Mouse (Mus musculus) right cerebral cortex, postnatal 10 days (tissue): ENCODE data around the gene Lcp2.
"Not testable (repeated sequence)": the region's sequence is repeated elsewhere in the genome, so short reads cannot be mapped to it uniquely, and the experiment has no call there.

Experiments
- DNase-seq, 2 experiments: peaks; one replicate each; pipeline ENCODE4 v3.0.0; 2021; ENCODE audit warnings: low spot score in 2 of 2

Gene Lcp2

DNA sequence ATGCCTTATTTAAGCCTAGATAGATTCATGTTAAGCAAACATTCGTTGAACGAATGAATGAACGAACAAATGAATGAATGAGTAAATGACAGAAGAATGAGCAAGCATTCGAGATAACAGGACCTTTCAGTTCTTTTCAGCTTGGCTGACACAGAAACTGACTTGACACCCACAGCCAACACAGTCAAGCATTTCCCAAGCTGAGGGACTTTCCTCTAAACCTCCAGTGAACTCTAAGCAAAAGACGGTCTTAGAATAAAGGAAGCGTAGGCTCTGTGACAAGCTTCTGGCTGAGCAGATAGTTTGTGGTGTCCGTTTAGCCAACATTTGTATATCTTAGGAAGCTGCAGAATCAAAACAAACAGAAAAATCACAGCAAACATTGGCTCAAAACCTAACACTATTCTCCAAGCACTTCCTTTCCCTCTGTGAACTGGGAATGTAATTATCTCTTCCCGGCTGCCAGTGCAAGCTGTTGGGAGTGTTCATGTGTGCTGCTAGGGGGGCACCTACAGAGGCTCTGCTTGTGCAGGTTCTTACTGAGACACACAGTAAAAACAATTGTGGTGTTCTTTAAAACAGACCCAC lies 39.5 kb downstream of the Lcp2 start:
- no peak for DNase-seq

DNA sequence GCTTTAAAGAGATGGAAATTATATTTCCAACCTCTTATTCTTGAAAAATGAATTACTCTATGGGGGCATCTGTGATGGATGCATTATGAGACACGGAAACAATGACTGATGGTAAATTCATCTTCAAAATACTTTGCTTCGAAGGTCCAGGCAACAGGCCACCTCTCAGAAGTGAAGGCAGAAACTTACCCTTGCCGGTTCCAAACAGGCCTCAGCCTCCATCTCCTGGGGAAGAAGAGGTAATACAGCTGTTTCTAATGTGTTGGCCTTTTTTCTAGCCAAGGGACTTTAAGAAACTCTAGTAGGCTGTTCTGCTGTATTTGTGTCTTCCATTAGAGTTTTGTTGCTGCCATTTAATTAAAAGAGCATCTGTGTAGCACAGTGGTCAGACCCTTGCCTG lies 40.3 kb downstream of the Lcp2 start:
- DNase-seq: no peak

DNA sequence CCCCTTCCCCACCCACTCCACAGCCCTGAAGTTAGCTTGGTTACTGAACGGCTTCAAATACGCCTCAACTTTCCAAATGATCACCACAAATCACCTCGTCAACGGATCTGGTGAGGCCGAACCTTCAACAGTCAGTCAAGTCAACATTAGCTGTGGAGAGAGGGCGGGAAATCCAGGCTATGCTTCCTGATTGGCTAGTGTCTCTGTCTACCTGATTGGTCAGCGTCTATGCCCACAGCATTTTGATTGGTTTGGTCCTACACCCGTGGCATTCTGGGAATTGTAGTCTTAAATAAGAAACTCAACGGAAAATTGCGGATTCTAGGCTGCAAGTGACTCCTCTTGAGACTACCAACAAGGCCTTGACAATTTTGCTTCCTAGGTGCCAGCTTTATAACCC lies 51.7 kb downstream of the Lcp2 start, which contains the start of gene 4930469K13Rik:
Gene 4930469K13Rik, minus strand, starts transcription at position 133 of the 400 bp plus-strand sequence.
- DNase-seq: peak; percentile 30 to 36

- no peak for DNase-seq
These were observed 55.1 kb downstream of the Lcp2 start for GRCm38 (mm10) chr11:34101827-34102226.

DNA sequence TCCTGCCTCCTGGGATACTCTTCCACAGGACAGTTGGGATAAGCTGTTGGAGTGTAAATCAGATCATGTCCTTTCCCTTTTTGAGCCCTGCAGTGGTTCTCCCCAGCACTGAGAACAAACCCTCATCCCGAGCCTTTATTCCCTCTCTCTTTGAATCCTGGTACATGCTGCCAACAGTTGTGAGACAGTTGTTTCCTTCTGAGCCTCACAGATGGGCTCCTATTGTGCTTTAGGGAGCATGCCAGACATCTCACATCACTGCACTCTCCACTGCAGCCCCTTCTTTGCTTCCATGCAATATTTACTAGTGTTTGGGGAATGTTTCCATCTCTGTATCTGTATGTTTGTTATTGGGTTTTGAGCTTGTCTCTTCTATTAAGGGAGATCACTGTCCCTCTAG lies 58.2 kb downstream of the Lcp2 start:
- no peak for DNase-seq

DNA sequence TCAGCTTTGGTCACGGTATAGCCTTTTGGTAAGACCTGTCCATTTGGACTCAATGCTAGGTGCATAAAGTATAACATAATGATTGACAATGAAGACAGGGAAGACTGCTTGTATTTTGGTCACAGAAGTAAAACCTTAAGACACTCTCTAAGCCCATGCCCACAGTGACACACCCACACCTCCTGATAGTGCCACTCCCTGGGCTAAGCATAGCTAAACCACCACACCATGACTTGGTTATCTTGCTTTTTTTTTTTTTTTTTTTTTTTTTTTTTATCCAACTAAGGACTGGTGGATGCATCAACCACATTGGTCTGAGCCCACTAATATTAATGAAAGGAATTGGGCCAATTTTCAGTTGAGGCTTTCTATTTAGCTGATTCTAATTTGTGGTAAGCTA lies 62.5 kb downstream of the Lcp2 start:
- DNase-seq: no peak

DNA sequence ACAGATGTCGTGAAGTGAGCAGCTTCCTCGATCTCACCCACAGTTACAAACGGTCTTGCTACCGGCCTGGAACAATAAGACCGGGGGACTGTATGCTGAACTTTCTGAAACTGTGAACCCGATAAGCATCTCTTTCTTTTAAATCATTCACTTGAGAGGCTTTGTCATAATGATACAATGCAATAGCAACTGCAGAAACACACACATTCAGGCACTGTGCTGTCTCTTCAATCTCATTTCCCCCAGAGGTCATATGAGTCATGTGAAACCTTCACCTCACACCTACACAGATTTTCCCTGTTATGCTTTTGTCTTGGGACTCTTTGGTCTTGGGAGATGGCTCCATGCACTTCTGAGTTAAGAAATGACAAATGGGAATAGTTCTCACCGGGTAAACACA lies 65.2 kb downstream of the Lcp2 start:
- no peak for DNase-seq

GRCm38 (mm10) chr11:34112781-34113380 lies 66.2 kb downstream of the Lcp2 start:
- DNase-seq: peak; percentile 63 to 78

DNA sequence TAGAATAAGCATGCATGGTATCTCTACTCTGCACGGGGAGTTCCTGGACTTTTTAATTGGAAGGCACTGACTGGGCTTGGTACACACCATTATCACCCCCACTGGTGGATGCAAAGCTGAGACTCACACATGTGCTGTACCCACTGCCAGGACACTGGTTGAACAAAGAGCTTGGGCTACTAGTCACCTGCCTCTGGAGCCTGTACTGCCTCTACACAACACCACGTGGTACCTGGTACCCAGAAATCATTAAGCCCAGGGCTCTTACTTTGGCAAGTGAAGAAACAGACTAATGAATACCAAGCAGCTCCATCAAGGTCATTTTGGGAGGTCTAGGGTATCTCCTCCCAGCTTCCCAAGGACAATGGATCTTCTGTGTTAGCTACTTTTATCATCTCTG lies 67.0 kb downstream of the Lcp2 start:
- no peak for DNase-seq

DNA sequence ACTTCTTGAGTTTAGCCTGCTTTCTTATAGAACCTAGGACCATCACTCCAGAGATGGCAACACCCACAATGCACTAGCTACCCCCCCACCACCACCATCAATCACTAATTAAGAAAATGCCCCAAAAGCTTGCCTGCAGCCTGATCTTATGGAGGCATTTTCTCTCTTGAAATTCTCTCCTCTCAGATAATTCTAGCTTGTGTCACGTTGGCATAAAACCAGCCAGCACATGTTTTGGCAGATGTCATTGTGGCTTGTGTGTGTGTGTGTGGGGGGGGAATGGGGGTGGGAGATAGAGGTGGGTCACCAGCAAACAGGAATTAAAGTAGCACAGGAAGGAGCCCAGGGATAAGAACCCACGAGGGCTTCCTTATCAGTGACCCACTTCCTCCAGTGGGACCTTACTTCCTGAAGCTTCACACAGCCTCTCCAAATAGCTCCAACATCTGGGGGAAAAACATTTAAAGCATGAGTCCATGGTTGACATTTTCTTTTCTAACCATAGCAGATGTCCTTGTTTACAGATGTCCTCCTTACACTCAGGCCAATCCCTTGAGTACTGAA lies 69.9 kb downstream of the Lcp2 start:
- DNase-seq: no peak

- DNase-seq: no peak
These were observed 70.9 kb downstream of the Lcp2 start for GRCm38 (mm10) chr11:34117581-34117980.

GRCm38 (mm10) chr11:34118319-34118718 lies 71.6 kb downstream of the Lcp2 start:
- no peak for DNase-seq

DNA sequence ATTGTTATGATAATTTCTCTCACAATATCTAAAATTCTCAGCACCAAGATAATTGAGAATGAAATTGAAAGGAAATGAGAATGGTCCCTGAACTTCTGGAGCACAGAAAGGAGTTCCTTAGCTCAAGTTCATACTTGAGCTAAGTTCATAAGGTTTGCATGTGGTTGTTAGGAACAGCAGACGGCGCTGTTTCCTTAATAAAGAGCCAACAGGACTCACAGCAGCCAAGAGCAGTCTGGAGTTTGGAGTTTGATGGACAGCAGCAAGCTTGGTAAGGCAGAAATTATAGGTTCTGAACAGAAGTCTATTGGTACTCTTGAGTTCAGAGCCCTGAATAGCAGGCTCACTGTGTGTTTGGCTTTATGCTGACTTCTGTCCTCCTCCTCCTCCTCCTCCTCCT lies 76.4 kb downstream of the Lcp2 start:
- DNase-seq: peak; percentile 57 to 62

- no peak for DNase-seq
These were observed 78.1 kb downstream of the Lcp2 start for GRCm38 (mm10) chr11:34124852-34125251.

GRCm38 (mm10) chr11:34125727-34126126 lies 79.0 kb downstream of the Lcp2 start:
- not testable (repeated sequence) for DNase-seq

GRCm38 (mm10) chr11:34128412-34128811 lies 81.7 kb downstream of the Lcp2 start:
- DNase-seq: no peak

DNA sequence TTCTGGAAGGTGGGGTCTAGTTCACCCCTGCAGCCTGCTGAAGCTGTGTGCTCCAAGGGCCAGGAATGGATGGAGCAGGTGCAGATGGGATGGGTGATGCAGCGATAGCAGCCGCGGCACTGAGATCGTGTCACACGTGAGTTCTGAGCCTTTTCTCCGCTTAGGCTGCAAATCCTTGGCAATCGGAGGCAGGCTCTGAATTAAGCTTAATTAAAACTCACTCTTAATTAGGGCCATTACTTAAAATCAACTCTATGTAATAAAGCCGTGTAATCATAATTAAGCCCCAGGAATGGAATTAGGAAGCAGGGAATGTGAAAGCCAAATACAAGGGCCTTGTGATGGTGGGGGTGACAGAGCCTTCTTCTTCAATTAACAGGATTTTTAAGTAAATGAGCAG lies 92.6 kb downstream of the Lcp2 start:
- DNase-seq: no peak
